Mouse (Mus musculus): ENCODE data around the gene Sox14. TPM values are rescaled to one million over a fixed set of nuclear protein-coding genes. Genes with fewer than 3 reads are reported as not detected.
A peak's percentile ranks its signal among the peaks of the same experiment; 100 is the strongest.

Gene Sox14
- polyA plus RNA-seq, 1 experiment from 2014 or later: not detected

DNA sequence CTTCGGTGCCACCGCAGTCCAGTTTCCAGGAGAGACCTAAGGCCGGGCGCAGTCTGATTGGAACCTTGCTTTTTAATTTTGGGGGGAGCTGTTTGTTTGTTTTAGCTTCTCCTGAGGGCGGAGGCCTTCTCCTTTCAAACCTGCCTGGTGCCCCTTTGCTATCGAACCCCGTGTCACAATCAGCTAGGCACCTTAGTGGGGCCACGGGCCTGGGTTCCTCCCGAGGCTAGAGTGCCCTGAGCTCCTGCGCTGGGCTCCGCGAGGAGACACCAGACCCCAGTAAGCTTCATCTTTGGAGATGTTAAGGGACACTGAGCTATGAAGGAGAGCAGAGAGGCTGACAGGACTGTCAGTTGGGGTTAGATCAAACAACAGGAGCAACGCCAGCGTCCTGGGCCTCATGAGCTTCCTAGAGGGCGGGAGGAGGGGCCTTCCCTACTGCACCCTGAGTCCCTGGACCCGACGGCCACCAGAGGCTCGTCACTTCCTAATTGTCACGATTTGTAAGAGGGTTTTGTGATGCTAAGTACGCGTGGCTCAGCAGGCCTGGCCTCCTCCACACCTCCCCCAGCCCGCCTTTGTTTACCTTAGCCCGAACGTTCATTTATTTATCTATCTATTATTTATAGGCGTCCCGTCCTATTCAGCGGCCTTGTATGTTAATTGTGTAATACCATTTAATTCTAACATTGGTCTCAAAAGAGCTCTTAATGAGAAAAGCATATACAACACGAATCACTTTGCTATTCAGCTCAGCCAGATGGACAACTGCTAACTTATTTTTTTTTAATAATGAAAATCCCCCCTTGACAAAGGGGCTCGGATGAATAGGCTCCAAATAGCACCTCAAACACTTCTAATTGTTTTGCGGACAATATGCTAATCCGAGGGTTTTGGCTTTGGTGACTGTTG, 3.5 kb downstream of the Sox14 start:
- Histone ChIP-seq H3K4me1 (ENCODE audit: control insufficient read depth, insufficient read depth, low read length) (peaks cover 14% of the 10 kb centered on the region; the same call in 1 of the 2 replicates), H3K27me3 (replicated peaks; ENCODE audit: control insufficient read depth, insufficient read depth, low read length) (peaks cover 91% of the 10 kb centered on the region), H3K27ac (ENCODE audit: low read length) (no peak overlapping the region), H3K9ac (ENCODE audit: low read depth, low read length) (no peak overlapping the region), H3K4me2 (ENCODE audit: low read depth, low read length) (no peak overlapping the region), H3K36me3 (ENCODE audit: control insufficient read depth, insufficient read depth, low read length) (no peaks in the 10 kb centered on the region), H3K4me3 (ENCODE audit: low read length) (no peak overlapping the region), H3K9me3 (ENCODE audit: control insufficient read depth, low read length) (no peaks in the 10 kb centered on the region)
- ATAC-seq: no peak
- WGBS: 1% methylated on average over 31 of the region's 31 CpGs

DNA sequence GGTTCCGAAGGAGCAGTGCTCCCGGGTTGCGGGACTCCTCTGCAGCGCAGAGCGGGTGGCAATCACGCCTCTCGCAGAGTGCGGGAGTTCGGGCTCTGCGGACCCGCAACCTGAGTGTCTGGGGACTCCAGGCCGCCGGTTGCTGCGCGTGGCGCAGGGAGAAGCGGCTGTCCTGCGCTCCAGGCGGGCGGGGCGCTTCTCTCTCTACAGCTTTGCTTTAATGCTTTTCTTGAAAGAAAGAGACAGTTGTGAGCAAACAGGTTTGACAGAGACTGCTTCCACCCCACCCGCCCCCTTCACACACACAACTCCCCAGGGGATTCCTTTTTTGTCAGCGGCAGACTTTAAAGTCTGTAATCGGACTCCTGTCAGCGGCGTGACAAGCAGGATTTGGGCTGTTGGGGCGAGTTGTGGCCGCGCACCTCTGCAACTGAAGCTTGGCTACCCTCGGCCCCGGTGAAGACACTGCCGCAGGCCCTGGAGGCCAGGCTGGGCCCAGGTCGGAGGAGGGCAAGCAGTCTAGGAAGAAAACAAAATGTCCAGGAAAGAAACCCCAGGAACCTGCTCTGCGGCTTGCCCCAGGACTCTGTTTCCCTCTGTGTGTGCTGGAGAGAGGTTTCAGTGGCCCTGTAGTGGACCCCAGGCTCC, 4.3 kb downstream of the Sox14 start:
- Histone ChIP-seq H3K4me3 (ENCODE audit: low read length) (no peak overlapping the region), H3K9ac (ENCODE audit: low read depth, low read length) (no peak overlapping the region), H3K9me3 (ENCODE audit: control insufficient read depth, low read length) (no peaks in the 10 kb centered on the region), H3K27me3 (replicated peaks; ENCODE audit: control insufficient read depth, insufficient read depth, low read length) (peaks cover 88% of the 10 kb centered on the region), H3K36me3 (ENCODE audit: control insufficient read depth, insufficient read depth, low read length) (no peaks in the 10 kb centered on the region), H3K27ac (ENCODE audit: low read length) (no peak overlapping the region), H3K4me2 (ENCODE audit: low read depth, low read length) (no peak overlapping the region), H3K4me1 (ENCODE audit: control insufficient read depth, insufficient read depth, low read length) (peaks cover 14% of the 10 kb centered on the region; the same call in 1 of the 2 replicates)
- ATAC-seq: no peak
- WGBS: under 1% methylated on average over 34 of the region's 34 CpGs

DNA sequence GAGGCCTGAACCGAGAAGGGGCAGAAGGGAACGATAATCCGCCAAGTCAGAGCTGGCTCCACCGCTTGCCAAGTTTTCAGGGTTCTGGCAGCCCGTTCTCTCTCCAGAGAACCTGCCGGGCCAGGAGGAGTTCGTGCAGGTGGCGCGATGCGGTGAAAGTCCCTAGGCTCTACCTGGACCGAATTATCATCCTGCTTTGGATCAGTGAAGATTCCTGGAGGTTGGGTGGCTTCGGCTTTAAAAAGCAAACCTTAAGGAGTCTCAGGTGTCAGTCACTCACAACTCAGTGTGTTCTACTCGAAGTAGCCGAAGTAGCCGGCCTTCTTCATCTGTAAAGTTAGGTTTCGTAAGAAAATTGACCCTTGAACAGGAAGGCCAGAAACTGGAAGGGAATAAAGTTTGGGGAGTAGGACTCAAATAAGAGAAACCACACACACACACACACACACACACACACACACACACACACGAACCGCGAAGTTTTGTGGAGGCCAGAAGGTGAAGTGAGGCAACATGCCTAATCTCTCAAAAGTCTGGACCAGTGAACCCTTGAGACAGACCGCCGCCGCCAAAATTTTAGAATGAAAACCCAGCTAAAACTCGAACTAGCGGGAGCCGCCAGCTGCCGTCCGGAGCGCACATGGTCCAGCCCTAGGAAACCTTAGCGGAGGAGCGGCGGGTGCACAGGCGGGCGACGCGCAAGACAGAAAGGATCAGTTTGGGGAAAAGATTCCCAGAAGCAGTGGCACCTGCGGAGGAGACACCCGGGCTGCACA, 5.0 kb downstream of the Sox14 start:
- peaks cover 12% of the 10 kb centered on the region; the same call in 1 of the 2 replicates for H3K4me1 ChIP-seq (ENCODE audit: control insufficient read depth, insufficient read depth, low read length)
- no peak overlapping the region for H3K4me2 ChIP-seq (ENCODE audit: low read depth, low read length)
- no peak overlapping the region for H3K4me3 ChIP-seq (ENCODE audit: low read length)
- 2% methylated on average over 37 of the region's 37 CpGs for WGBS
- H3K27me3 ChIP-seq (replicated peaks; ENCODE audit: control insufficient read depth, insufficient read depth, low read length): peaks cover 82% of the 10 kb centered on the region
- H3K36me3 ChIP-seq (ENCODE audit: control insufficient read depth, insufficient read depth, low read length): no peaks in the 10 kb centered on the region
- H3K9me3 ChIP-seq (ENCODE audit: control insufficient read depth, low read length): no peaks in the 10 kb centered on the region
- no peak overlapping the region for H3K27ac ChIP-seq (ENCODE audit: low read length)
- ATAC-seq: no peak
- no peak overlapping the region for H3K9ac ChIP-seq (ENCODE audit: low read depth, low read length)

DNA sequence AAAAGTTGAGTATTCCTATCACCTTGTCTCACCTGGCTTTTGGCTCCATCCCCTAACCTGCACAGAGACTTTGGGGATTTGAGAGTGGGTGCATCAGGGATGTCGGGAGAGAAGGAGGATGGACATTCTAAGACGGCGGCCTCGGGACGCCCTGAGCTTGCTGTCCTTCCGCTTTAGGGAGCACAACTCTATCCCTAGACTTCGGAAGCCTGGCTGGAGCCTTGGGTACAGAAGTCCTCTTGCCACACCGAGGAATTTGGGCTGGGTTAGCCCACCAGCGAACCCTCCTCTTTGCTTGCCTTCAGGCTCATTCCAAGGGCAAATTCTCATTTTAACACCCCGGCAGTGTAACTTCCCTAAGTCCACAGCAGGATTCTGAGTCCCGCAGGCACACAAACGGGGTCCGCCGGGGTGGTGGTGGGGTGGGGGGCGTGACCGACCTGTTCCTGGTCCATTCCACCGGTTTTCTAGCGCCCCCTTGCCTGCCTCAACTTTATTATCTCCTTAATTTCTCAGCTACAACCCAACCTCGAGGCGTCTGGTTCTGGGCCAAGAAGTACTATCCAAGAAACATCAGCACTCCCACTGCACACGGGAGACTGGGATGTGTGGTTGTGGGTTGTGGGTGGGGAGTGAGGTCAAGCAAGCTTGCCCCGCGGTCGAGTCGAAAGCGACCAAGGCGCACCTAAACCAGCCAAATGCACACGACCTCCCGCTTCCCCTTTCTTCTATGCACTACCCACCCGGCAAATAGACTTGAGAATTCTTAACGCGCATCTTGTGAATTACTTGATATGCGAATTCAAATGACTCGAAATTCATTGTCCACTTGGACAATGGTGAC, 5.8 kb downstream of the Sox14 start:
- Histone ChIP-seq H3K9me3 (ENCODE audit: control insufficient read depth, low read length) (no peaks in the 10 kb centered on the region), H3K4me1 (ENCODE audit: control insufficient read depth, insufficient read depth, low read length) (peaks cover 8% of the 10 kb centered on the region; the same call in 1 of the 2 replicates), H3K9ac (ENCODE audit: low read depth, low read length) (no peak overlapping the region), H3K27ac (ENCODE audit: low read length) (no peak overlapping the region), H3K27me3 (replicated peaks; ENCODE audit: control insufficient read depth, insufficient read depth, low read length) (peaks cover 82% of the 10 kb centered on the region), H3K4me3 (ENCODE audit: low read length) (no peak overlapping the region), H3K36me3 (ENCODE audit: control insufficient read depth, insufficient read depth, low read length) (no peaks in the 10 kb centered on the region), H3K4me2 (ENCODE audit: low read depth, low read length) (no peak overlapping the region)
- no peak for ATAC-seq
- under 1% methylated on average over 34 of the region's 34 CpGs for WGBS

DNA sequence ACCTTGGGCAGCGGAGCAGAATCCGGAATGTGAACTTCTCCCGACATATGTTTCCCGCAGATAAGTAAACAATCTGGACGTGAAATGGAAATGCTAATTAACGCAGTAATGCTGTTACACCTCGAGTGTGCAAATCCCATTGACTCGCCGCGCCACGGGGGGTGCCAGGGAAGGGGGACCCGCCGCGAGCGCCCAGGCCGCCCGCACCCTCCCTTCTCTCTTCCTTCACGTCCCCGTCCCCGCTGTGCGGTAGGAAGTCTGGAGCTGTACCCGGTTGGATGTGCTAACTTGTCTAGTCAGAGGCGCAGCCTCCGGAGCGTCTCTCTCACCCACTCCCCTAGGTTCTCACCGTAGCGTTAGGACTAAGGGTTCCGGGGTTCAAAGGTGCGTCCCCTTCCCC, 6.7 kb downstream of the Sox14 start:
- WGBS: 0% methylated on average over 28 of the region's 29 CpGs
- Histone ChIP-seq H3K27ac (ENCODE audit: low read length) (no peak overlapping the region), H3K27me3 (replicated peaks; ENCODE audit: control insufficient read depth, insufficient read depth, low read length) (peaks cover 80% of the 10 kb centered on the region), H3K4me3 (ENCODE audit: low read length) (peak overlapping the region; percentile 27; the same call in 1 of the 2 replicates), H3K4me1 (ENCODE audit: control insufficient read depth, insufficient read depth, low read length) (peaks cover 8% of the 10 kb centered on the region; the same call in 1 of the 2 replicates), H3K4me2 (ENCODE audit: low read depth, low read length) (no peak overlapping the region), H3K36me3 (ENCODE audit: control insufficient read depth, insufficient read depth, low read length) (no peaks in the 10 kb centered on the region), H3K9me3 (ENCODE audit: control insufficient read depth, low read length) (no peaks in the 10 kb centered on the region), H3K9ac (ENCODE audit: low read depth, low read length) (no peak overlapping the region)
- peak; percentile 26; the same call in 1 of the 2 replicates for ATAC-seq

DNA sequence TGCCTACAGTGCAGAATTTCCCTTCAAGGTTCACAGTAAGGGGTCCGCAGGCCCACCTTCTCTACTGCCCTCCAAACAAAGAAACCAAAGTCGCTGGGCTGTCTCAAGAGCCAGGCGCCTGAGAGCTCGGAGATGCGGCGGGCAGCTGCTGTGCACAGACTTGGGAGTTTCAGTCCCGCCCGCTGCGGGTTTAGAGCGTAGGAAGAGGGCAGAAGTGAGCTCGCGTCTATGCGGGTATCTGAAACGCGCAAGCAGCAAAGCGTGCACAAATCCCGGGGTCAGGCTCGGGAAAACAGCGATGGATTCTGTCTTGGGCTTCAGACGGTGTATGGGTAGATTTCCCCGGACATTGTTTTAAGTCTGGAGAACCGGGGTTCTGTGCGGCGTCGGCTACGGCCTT, 7.4 kb downstream of the Sox14 start:
- Histone ChIP-seq H3K9ac (ENCODE audit: low read depth, low read length) (no peak overlapping the region), H3K4me1 (ENCODE audit: control insufficient read depth, insufficient read depth, low read length) (peaks cover 8% of the 10 kb centered on the region; the same call in 1 of the 2 replicates), H3K9me3 (ENCODE audit: control insufficient read depth, low read length) (no peaks in the 10 kb centered on the region), H3K4me3 (ENCODE audit: low read length) (peak overlapping the region; percentile 27), H3K4me2 (ENCODE audit: low read depth, low read length) (peak overlapping the region; percentile 34), H3K27ac (ENCODE audit: low read length) (no peak overlapping the region), H3K36me3 (ENCODE audit: control insufficient read depth, insufficient read depth, low read length) (no peaks in the 10 kb centered on the region), H3K27me3 (replicated peaks; ENCODE audit: control insufficient read depth, insufficient read depth, low read length) (peaks cover 77% of the 10 kb centered on the region)
- ATAC-seq: peak; percentile 33; the same call in 1 of the 2 replicates
- under 1% methylated on average over 26 of the region's 26 CpGs for WGBS

DNA sequence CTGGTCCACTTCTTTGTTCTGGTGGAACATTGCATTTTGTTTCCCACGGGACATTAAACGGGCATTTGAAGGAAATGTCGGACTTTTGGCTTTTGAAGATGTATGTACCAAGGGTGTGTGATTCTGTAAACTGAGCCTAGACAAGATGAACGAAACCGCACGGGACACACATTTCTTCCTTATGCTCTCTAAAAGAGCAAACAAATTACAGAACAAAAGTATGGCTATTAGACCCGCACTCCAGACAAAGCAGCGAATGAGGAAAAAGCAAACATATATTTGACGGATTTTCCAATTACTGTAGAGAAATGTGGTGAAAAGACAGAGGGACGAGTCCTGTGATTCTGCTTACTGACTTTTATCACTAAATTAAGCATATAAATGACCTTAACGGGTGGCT, 7.9 kb downstream of the Sox14 start:
- Histone ChIP-seq H3K4me1 (ENCODE audit: control insufficient read depth, insufficient read depth, low read length) (peaks cover 8% of the 10 kb centered on the region; the same call in 1 of the 2 replicates), H3K36me3 (ENCODE audit: control insufficient read depth, insufficient read depth, low read length) (no peaks in the 10 kb centered on the region), H3K27me3 (replicated peaks; ENCODE audit: control insufficient read depth, insufficient read depth, low read length) (peaks cover 72% of the 10 kb centered on the region), H3K9me3 (ENCODE audit: control insufficient read depth, low read length) (no peaks in the 10 kb centered on the region), H3K4me3 (ENCODE audit: low read length) (no peak overlapping the region), H3K27ac (ENCODE audit: low read length) (no peak overlapping the region), H3K9ac (ENCODE audit: low read depth, low read length) (no peak overlapping the region), H3K4me2 (ENCODE audit: low read depth, low read length) (no peak overlapping the region)
- 2% methylated on average over 11 of the region's 11 CpGs for WGBS
- ATAC-seq: no peak

DNA sequence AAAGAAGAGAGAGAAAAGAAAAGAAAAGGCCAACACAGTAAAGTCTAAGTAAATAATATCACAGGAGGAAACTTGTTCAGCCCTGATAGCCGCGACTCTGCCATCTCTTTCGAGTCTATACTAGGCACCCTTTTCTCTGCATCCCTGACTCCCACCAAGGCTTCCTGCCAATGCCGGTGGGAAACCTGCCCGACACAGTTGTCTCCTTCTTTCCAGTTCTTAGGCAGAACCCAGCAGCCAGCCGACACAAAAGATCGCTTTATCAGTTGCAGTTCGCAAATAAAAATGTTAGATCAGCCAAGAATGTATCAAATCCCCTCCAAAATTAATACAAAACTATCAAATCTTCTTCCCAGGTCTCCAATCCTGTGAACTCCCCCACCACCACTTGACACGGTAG, 13.0 kb downstream of the Sox14 start:
- WGBS: 83% methylated on average over 9 of the region's 9 CpGs
- no peak for ATAC-seq
- H3K4me3 ChIP-seq (ENCODE audit: low read length): no peak overlapping the region
- H3K27me3 ChIP-seq (replicated peaks; ENCODE audit: control insufficient read depth, insufficient read depth, low read length): peaks cover 27% of the 10 kb centered on the region
- no peak overlapping the region for H3K27ac ChIP-seq (ENCODE audit: low read length)
- no peak overlapping the region for H3K4me2 ChIP-seq (ENCODE audit: low read depth, low read length)
- no peaks in the 10 kb centered on the region for H3K4me1 ChIP-seq (ENCODE audit: control insufficient read depth, insufficient read depth, low read length)
- H3K9ac ChIP-seq (ENCODE audit: low read depth, low read length): no peak overlapping the region
- H3K36me3 ChIP-seq (ENCODE audit: control insufficient read depth, insufficient read depth, low read length): no peaks in the 10 kb centered on the region
- H3K9me3 ChIP-seq (ENCODE audit: control insufficient read depth, low read length): no peaks in the 10 kb centered on the region
